Mouse (Mus musculus): ENCODE measurements at regions not wholly inside any gene's neighbourhood (a gene's known extent, or its start where the extent isn't known, plus 50 kb on each side); places are given as distances from the start of the nearest gene placed in this dataset.
"Not testable (repeated sequence)": the region's sequence is repeated elsewhere in the genome, so short reads cannot be mapped to it uniquely, and the experiment has no call there.

- H3K4me1 ChIP-seq (replicated peaks) = no peaks in the 10 kb centered on the region
- H3K9me3 ChIP-seq = no peaks in the 10 kb centered on the region
- H3K27ac ChIP-seq = no peak overlapping the region
- no peak overlapping the region for H3K4me2 ChIP-seq (replicated peaks)
- H3K9ac ChIP-seq (replicated peaks) = no peak overlapping the region
- 0 out of 2 replicates have a peak, but pooled peaks have one; percentile 53 for ATAC-seq
- H3K27me3 ChIP-seq = no peaks in the 10 kb centered on the region
- no peaks in the 10 kb centered on the region for H3K36me3 ChIP-seq
- H3K4me3 ChIP-seq (replicated peaks) = no peak overlapping the region
Measured at GRCm38 (mm10) chr14:18511094-18511493, 179.4 kb upstream of the Ube2e1 start.

GRCm38 (mm10) chr14:18508359-18508647 is 176.6 kb upstream of the Ube2e1 start:
- no peak overlapping the region for H3K27ac ChIP-seq
- H3K9me3 ChIP-seq = no peaks in the 10 kb centered on the region
- no peak overlapping the region for H3K4me3 ChIP-seq (replicated peaks)
- no peaks in the 10 kb centered on the region for H3K27me3 ChIP-seq
- H3K9ac ChIP-seq (replicated peaks) = no peak overlapping the region
- H3K36me3 ChIP-seq = no peaks in the 10 kb centered on the region
- H3K4me1 ChIP-seq (replicated peaks) = no peaks in the 10 kb centered on the region
- no peak for ATAC-seq
- 70% methylated on average over 1 of the region's 1 CpGs for WGBS
- no peak overlapping the region for H3K4me2 ChIP-seq (replicated peaks)

- Histone ChIP-seq H3K4me3 (replicated peaks) (no peak overlapping the region), H3K27me3 (no peaks in the 10 kb centered on the region), H3K4me1 (replicated peaks) (no peaks in the 10 kb centered on the region), H3K36me3 (no peaks in the 10 kb centered on the region), H3K27ac (no peak overlapping the region), H3K9me3 (no peaks in the 10 kb centered on the region), H3K4me2 (replicated peaks) (no peak overlapping the region), H3K9ac (replicated peaks) (no peak overlapping the region)
- 91% methylated on average over 3 of the region's 3 CpGs for WGBS
- no peak for ATAC-seq
Measured at GRCm38 (mm10) chr14:18507582-18508358, 176.1 kb upstream of the Ube2e1 start.

GRCm38 (mm10) chr14:18506168-18506567 is 174.5 kb upstream of the Ube2e1 start:
- no peak overlapping the region for H3K4me2 ChIP-seq (replicated peaks)
- H3K36me3 ChIP-seq = no peaks in the 10 kb centered on the region
- H3K9me3 ChIP-seq = no peaks in the 10 kb centered on the region
- ATAC-seq = no peak
- H3K4me1 ChIP-seq (replicated peaks) = no peaks in the 10 kb centered on the region
- 71% methylated on average over 4 of the region's 4 CpGs for WGBS
- H3K27ac ChIP-seq = no peak overlapping the region
- no peaks in the 10 kb centered on the region for H3K27me3 ChIP-seq
- no peak overlapping the region for H3K4me3 ChIP-seq (replicated peaks)
- H3K9ac ChIP-seq (replicated peaks) = no peak overlapping the region

GRCm38 (mm10) chr14:18500249-18500832 is 168.7 kb upstream of the Ube2e1 start:
- Histone ChIP-seq H3K27me3 (no peaks in the 10 kb centered on the region), H3K27ac (no peak overlapping the region), H3K9me3 (no peaks in the 10 kb centered on the region), H3K4me2 (replicated peaks) (no peak overlapping the region), H3K4me1 (replicated peaks) (no peaks in the 10 kb centered on the region), H3K9ac (replicated peaks) (no peak overlapping the region), H3K4me3 (replicated peaks) (no peak overlapping the region), H3K36me3 (no peaks in the 10 kb centered on the region)
- no peak for ATAC-seq

- WGBS = 87% methylated on average over 1 of the region's 1 CpGs
- Histone ChIP-seq H3K27me3 (no peaks in the 10 kb centered on the region), H3K4me1 (replicated peaks) (no peaks in the 10 kb centered on the region), H3K4me2 (replicated peaks) (no peak overlapping the region), H3K4me3 (replicated peaks) (no peak overlapping the region), H3K27ac (no peak overlapping the region), H3K9me3 (no peaks in the 10 kb centered on the region), H3K9ac (replicated peaks) (no peak overlapping the region), H3K36me3 (no peaks in the 10 kb centered on the region)
- ATAC-seq = no peak
Measured at GRCm38 (mm10) chr14:18494048-18494447, 162.4 kb upstream of the Ube2e1 start.

GRCm38 (mm10) chr14:18486132-18486800 is 154.6 kb upstream of the Ube2e1 start:
- Histone ChIP-seq H3K4me2 (replicated peaks) (no peak overlapping the region), H3K9ac (replicated peaks) (no peak overlapping the region), H3K4me3 (replicated peaks) (no peak overlapping the region), H3K27me3 (no peaks in the 10 kb centered on the region), H3K4me1 (replicated peaks) (no peaks in the 10 kb centered on the region), H3K27ac (no peak overlapping the region), H3K36me3 (no peaks in the 10 kb centered on the region), H3K9me3 (no peaks in the 10 kb centered on the region)
- ATAC-seq = no peak
- WGBS = 41% methylated on average over 4 of the region's 4 CpGs

- no peaks in the 10 kb centered on the region for H3K9me3 ChIP-seq
- H3K27me3 ChIP-seq = no peaks in the 10 kb centered on the region
- ATAC-seq = no peak
- H3K9ac ChIP-seq (replicated peaks) = no peak overlapping the region
- no peak overlapping the region for H3K4me2 ChIP-seq (replicated peaks)
- H3K4me1 ChIP-seq (replicated peaks) = no peaks in the 10 kb centered on the region
- H3K27ac ChIP-seq = no peak overlapping the region
- no peaks in the 10 kb centered on the region for H3K36me3 ChIP-seq
- no peak overlapping the region for H3K4me3 ChIP-seq (replicated peaks)
Measured at GRCm38 (mm10) chr14:18485526-18485925, 153.9 kb upstream of the Ube2e1 start.

GRCm38 (mm10) chr14:18476795-18477320 is 145.2 kb upstream of the Ube2e1 start:
- Histone ChIP-seq H3K27me3 (no peaks in the 10 kb centered on the region), H3K4me1 (replicated peaks) (no peaks in the 10 kb centered on the region), H3K4me3 (replicated peaks) (no peak overlapping the region), H3K36me3 (no peaks in the 10 kb centered on the region), H3K9me3 (no peaks in the 10 kb centered on the region), H3K4me2 (replicated peaks) (no peak overlapping the region), H3K9ac (replicated peaks) (no peak overlapping the region), H3K27ac (no peak overlapping the region)
- no peak for ATAC-seq
- WGBS = 88% methylated on average over 3 of the region's 3 CpGs

- H3K27me3 ChIP-seq = no peaks in the 10 kb centered on the region
- ATAC-seq = no peak
- H3K36me3 ChIP-seq = no peaks in the 10 kb centered on the region
- no peak overlapping the region for H3K9ac ChIP-seq (replicated peaks)
- WGBS = 84% methylated on average over 3 of the region's 3 CpGs
- H3K27ac ChIP-seq = no peak overlapping the region
- H3K4me3 ChIP-seq (replicated peaks) = no peak overlapping the region
- peaks cover 3% of the 10 kb centered on the region; the same call in 1 of the 2 replicates for H3K4me1 ChIP-seq (replicated peaks)
- H3K9me3 ChIP-seq = no peaks in the 10 kb centered on the region
- H3K4me2 ChIP-seq (replicated peaks) = no peak overlapping the region
Measured at GRCm38 (mm10) chr14:18468611-18469010, 137.0 kb upstream of the Ube2e1 start.

GRCm38 (mm10) chr14:18466864-18467263 is 135.2 kb upstream of the Ube2e1 start:
- H3K9ac ChIP-seq (replicated peaks); H3K27ac ChIP-seq; H3K4me2 ChIP-seq (replicated peaks); H3K4me3 ChIP-seq (replicated peaks); H3K27me3 ChIP-seq; H3K9me3 ChIP-seq; H3K4me1 ChIP-seq (replicated peaks); ATAC-seq; H3K36me3 ChIP-seq: not testable (repeated sequence)
- 50% methylated on average over 4 of the region's 4 CpGs for WGBS

GRCm38 (mm10) chr14:18464199-18464598 is 132.5 kb upstream of the Ube2e1 start:
- H3K4me1 ChIP-seq (replicated peaks); H3K27me3 ChIP-seq; H3K9ac ChIP-seq (replicated peaks); H3K4me3 ChIP-seq (replicated peaks); H3K4me2 ChIP-seq (replicated peaks); H3K36me3 ChIP-seq; H3K27ac ChIP-seq; ATAC-seq; H3K9me3 ChIP-seq: not testable (repeated sequence)
- WGBS = 14% methylated on average over 5 of the region's 5 CpGs

Data from midbrain, embryonic 13.5 days (tissue).